Mouse (Mus musculus) activated CD4-positive, CD25-positive, alpha-beta regulatory T cell, adult 9 weeks (primary cell): Measurements from ENCODE around the gene Olig1. TPM values are rescaled to one million over a fixed set of nuclear protein-coding genes. Genes with fewer than 3 reads are reported as not detected.

Source experiments
- polyA plus RNA-seq: library from polyadenylated mRNA; unstranded; fragments of 100-300 nt; shearing (Covaris generic); gene quantifications from one replicate; pipeline ENCODE4 v1.2.1, GENCODE M21; 2017

Gene Olig1
- polyA plus RNA-seq: not detected

DNA sequence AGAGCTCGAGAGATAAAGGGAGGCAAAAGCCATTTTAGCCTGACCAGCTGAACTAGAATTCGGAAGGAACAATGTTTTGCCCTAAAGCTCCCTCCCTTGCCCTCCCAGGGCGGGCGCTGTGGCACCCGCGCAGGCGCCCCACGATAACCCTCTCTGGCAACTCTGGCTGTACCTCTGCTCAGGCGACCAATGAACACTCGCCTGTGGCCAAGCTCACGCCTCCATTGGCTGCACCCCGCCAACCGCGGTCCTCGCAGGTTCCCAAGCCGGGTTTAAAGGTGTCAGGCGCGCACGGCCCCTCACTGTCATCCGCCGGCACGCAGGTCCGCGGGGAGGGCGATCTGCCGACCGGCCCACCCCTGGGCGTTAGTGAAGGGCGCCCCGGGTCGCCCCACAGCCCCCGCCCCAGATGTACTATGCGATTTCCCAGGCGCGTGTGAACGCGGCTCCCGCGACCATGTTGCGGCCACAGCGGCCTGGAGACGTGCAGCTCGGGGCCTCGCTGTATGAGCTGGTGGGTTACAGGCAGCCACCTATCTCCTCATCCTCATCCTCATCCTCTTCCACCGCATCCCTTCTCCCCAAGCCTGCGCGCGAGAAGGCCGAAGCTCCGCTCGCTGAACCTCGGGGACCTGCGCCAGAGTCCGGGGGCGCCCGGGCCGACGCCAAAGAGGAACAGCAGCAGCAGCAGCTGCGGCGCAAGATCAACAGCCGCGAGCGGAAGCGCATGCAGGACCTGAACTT lies at the start of gene Olig1:
Gene Olig1, plus strand, starts transcription at position 305 of the 744 bp plus-strand sequence.

DNA sequence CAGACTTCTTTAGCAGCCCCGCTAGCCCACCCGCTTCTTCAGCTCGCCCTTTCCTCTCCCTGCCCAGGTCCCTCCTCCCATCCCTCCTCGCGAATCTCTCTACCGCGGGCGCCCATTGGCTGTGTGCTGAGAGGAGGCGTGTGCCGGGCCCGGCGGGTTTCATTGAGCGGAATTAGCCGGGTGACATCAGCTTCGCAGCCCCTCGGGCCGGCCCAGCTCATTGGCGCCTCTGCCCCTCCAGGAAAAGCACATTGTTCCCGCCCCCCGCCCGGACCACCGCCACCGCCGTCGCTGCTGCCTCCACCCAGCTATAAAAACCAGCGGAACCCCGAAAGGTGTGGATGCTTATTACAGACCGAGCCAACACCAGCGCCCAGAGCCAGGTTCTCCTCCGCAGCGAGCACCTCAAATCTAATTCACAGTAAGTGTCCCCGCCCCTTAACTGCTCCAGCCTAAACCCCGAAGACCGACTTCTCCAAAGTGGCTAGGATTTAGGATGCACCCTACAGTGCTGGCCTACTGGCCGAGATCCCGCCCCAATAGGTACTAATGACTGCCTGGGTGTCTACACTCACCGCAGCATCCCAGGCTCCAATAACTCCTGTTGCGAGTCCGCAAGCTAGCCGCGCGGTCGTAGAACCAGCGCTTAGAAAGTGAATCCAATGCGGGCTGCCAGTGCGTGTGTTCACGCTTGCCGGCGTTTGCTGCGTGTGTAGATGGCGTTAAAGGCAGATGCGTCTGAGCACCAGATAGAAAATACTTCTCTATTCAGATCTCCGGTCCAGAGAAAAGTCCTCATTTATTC lies 44.1 kb upstream of the Olig1 start, which contains the start of gene Olig2:
Gene Olig2, plus strand, starts transcription at position 225 of the 805 bp plus-strand sequence.

Other genes starting within 250 kb of the Olig1 start
- 48.4 TPM for gene Paxbp1, start 225.2 kb upstream of the Olig1 start, polyA plus RNA-seq
- 0.24 TPM for gene 4932438H23Rik, start 174.7 kb upstream of the Olig1 start, polyA plus RNA-seq
- not detected for gene Olig2, start 44.3 kb upstream of the Olig1 start, polyA plus RNA-seq
- 114 TPM for gene Ifnar2, start 103.0 kb downstream of the Olig1 start, polyA plus RNA-seq
- gene Gm21970, start 121.9 kb downstream of the Olig1 start, polyA plus RNA-seq: not detected
- 155 TPM for gene Il10rb, start 136.4 kb downstream of the Olig1 start, polyA plus RNA-seq
- gene Ifnar1, start 215.5 kb downstream of the Olig1 start, polyA plus RNA-seq: 194 TPM